In the genomic region with DNA sequence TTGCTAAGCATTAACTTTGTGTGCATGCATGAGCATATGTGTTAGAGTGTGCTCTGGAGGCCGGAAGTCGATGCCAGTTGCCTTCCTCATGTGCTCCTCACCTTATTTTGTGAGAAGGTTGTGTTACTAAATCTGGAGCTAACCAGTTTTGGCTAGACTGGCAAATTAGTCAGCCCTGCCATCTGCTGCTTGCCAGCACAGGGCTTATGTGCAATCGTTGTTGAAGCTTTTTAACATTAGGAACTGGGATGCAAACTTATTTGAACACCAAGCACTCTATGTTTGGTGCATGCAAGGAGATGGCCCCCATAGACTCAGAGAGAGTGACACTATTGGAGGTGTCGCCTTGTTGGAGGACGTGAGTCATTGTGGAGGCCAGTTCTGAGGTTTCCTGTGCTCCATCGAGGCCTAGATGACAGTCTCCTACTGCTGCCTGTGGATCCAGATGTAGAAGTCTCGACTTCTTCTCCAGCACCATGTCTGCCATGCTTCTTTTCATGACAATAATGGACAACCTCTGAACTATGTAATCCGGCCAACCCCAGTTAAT, we compare ENCODE assay signal across 12 mouse cellular contexts. TPM values are rescaled to one million over a fixed set of nuclear protein-coding genes. Genes with fewer than 3 reads are reported as not detected.
DNase-seq lines count a peak whose midpoint lies in the region; ATAC-seq and TF ChIP-seq lines count a peak whose summit lies in the region.
"Had no signal": no experiment of that assay in that cellular context is flagged by ENCODE, and none has a peak within 500 bp of the region (broad histone marks: within the 10 kb centered on the region; RNA-seq: fewer than 3 reads in every experiment).

No protein-coding gene starts in this region.

- H3K9me3 ChIP-seq in forebrain, embryonic 15.5 days: no peaks in the 10 kb centered on the region
- H3K9me3 ChIP-seq in forebrain, embryonic 11.5 days (ENCODE audit: control insufficient read depth, low read length): no peaks in the 10 kb centered on the region
- H3K9me3 ChIP-seq: embryonic facial prominence, embryonic 10.5 days had no signal

- peaks cover 31% of the 10 kb centered on the region for H3K36me3 ChIP-seq in forebrain, embryonic 15.5 days
- peaks cover 9% of the 10 kb centered on the region for H3K36me3 ChIP-seq in forebrain, embryonic 11.5 days (ENCODE audit: control insufficient read depth, insufficient read depth, low read length)

- no peak for TF ChIP-seq POLR2A in brain, embryonic 14.5 days (IDR thresholded peaks at IDR 0.05; ENCODE audit: borderline replicate concordance, extremely low read depth, insufficient read depth, insufficient read length, poor library complexity, severe bottlenecking)

- no peak overlapping the region for H3K4me2 ChIP-seq in forebrain, embryonic 15.5 days (replicated peaks)
- H3K4me2 ChIP-seq in forebrain, embryonic 11.5 days (ENCODE audit: low read depth, low read length, severe bottlenecking): no peak overlapping the region

- no peak for DNase-seq in forebrain, embryonic 11.5 days (ENCODE audit: low spot score)
- DNase-seq in layer of hippocampus, adult 18-20 months (ENCODE audit: low spot score in 2 of 2): peak; percentile 53 to 75
- no peak for DNase-seq in layer of hippocampus, postnatal 10 days (ENCODE audit: low spot score in 2 of 2)
- peak; percentile 66 for DNase-seq in brain, embryonic 14.5 days (ENCODE audit: low read depth)
- peak; percentile 34 to 58 for DNase-seq in layer of hippocampus, postnatal 14 days (ENCODE audit: low spot score in 2 of 2)
- DNase-seq in spleen, postnatal 36 days (ENCODE audit: low spot score in 2 of 2): no peak
- no peak for DNase-seq in frontal cortex, postnatal 14 days (ENCODE audit: low spot score in 2 of 2)
- DNase-seq: gastrocnemius, postnatal 25 days; thymus, postnatal 14 days had no signal

- WGBS in forebrain, embryonic 15.5 days: 82% methylated on average over 8 of the region's 8 CpGs
- WGBS in forebrain, embryonic 11.5 days: 95% methylated on average over 8 of the region's 8 CpGs

- peaks cover 51% of the 10 kb centered on the region for H3K4me1 ChIP-seq in forebrain, embryonic 15.5 days
- 0 out of 2 replicates have a peak, but pooled peaks cover 4% of the 10 kb centered on the region for H3K4me1 ChIP-seq in forebrain, embryonic 11.5 days (replicated peaks; ENCODE audit: control insufficient read depth, insufficient read depth, low read length)

- 0 out of 2 replicates have a peak overlapping the region, but pooled peaks have one; percentile 2 for H3K4me3 ChIP-seq in forebrain, embryonic 15.5 days
- no peak overlapping the region for H3K4me3 ChIP-seq in forebrain, embryonic 11.5 days (ENCODE audit: low read depth, low read length)
- H3K4me3 ChIP-seq: embryonic facial prominence, embryonic 10.5 days had no signal

- H3K27ac ChIP-seq in forebrain, embryonic 15.5 days (replicated peaks): no peak overlapping the region; the same call in 1 of the 2 replicates
- no peak overlapping the region for H3K27ac ChIP-seq in forebrain, embryonic 11.5 days (ENCODE audit: low read depth, low read length)
- H3K27ac ChIP-seq: embryonic facial prominence, embryonic 10.5 days had no signal

- TF ChIP-seq CTCF in brain, embryonic 14.5 days (IDR thresholded peaks at IDR 0.05; ENCODE audit: borderline replicate concordance, extremely low read depth, insufficient read depth, insufficient read length): no peak

- no peak overlapping the region for H3K9ac ChIP-seq in forebrain, embryonic 15.5 days (replicated peaks)
- H3K9ac ChIP-seq in forebrain, embryonic 11.5 days (ENCODE audit: low read length): no peak overlapping the region

- no peaks in the 10 kb centered on the region for H3K27me3 ChIP-seq in forebrain, embryonic 15.5 days
- no peaks in the 10 kb centered on the region for H3K27me3 ChIP-seq in forebrain, embryonic 11.5 days (ENCODE audit: control insufficient read depth, insufficient read depth, low read length)

- no peak for ATAC-seq in forebrain, embryonic 15.5 days (replicated peaks)
- no peak for ATAC-seq in forebrain, embryonic 11.5 days (replicated peaks; ENCODE audit: low FRiP score)

RNA-seq across cellular contexts. Expression of a gene that starts 21.2 kb away (rescaled TPM):
- polyA plus RNA-seq in forebrain, embryonic 15.5 days (2015; fragmentation: Nextera tagmentation; extraction: Ambion mirVana): 36.8 and 40.8 TPM in 2 replicates
- polyA plus RNA-seq in forebrain, embryonic 11.5 days (2014; fragmentation: Nextera tagmentation; extraction: Ambion mirVana): 120 and 131 TPM in 2 replicates
- total RNA-seq in layer of hippocampus, adult 18-20 months (2021): under 1 TPM; 0.51 to 0.62 TPM
- total RNA-seq in layer of hippocampus, postnatal 10 days (2021): 1 to 10 TPM; 3.5 to 3.7 TPM
- 14.7 and 19.5 TPM in 2 replicates for polyA plus RNA-seq in brain, embryonic 14.5 days (2012; rRNA removed)
- 1 to 10 TPM; 1.1 to 1.8 TPM for total RNA-seq in layer of hippocampus, postnatal 14 days (2021)

RNA-seq across cellular contexts. Expression of a gene that starts 21.4 kb away (rescaled TPM):
- 13.2 and 14.3 TPM in 2 replicates for polyA plus RNA-seq in forebrain, embryonic 15.5 days (2015; fragmentation: Nextera tagmentation; extraction: Ambion mirVana)
- polyA plus RNA-seq in forebrain, embryonic 11.5 days (2014; fragmentation: Nextera tagmentation; extraction: Ambion mirVana): 34.9 and 36.7 TPM in 2 replicates
- 1 to 10 TPM in 1 of 2 experiments, under 1 TPM in 1; 0.79 to 1.2 TPM for total RNA-seq in layer of hippocampus, adult 18-20 months (2021)
- total RNA-seq in layer of hippocampus, postnatal 10 days (2021): 1 to 10 TPM; 3.6 to 4.8 TPM
- polyA plus RNA-seq in brain, embryonic 14.5 days (2012; rRNA removed): 6.6 and 12.6 TPM in 2 replicates
- total RNA-seq in layer of hippocampus, postnatal 14 days (2021): 1 to 10 TPM; 1.5 to 1.6 TPM

RNA-seq across cellular contexts. Expression of a gene that starts 49.4 kb away (rescaled TPM):
- 73.5 and 74.1 TPM in 2 replicates for polyA plus RNA-seq in forebrain, embryonic 15.5 days (2015; fragmentation: Nextera tagmentation; extraction: Ambion mirVana)
- polyA plus RNA-seq in forebrain, embryonic 11.5 days (2014; fragmentation: Nextera tagmentation; extraction: Ambion mirVana): 56.6 and 61.0 TPM in 2 replicates
- 100 to 1,000 TPM; 154 to 166 TPM for total RNA-seq in layer of hippocampus, adult 18-20 months (2021)
- 100 to 1,000 TPM; 116 to 119 TPM for total RNA-seq in layer of hippocampus, postnatal 10 days (2021)
- 63.6 and 67.7 TPM in 2 replicates for polyA plus RNA-seq in brain, embryonic 14.5 days (2012; rRNA removed)
- 100 to 1,000 TPM; 151 TPM for total RNA-seq in layer of hippocampus, postnatal 14 days (2021)

RNA-seq across cellular contexts. Expression of a gene that starts 49.4 kb away (rescaled TPM):
- polyA plus RNA-seq in forebrain, embryonic 15.5 days (2015; fragmentation: Nextera tagmentation; extraction: Ambion mirVana): 0.50 and 0.83 TPM in 2 replicates
- polyA plus RNA-seq in forebrain, embryonic 11.5 days (2014; fragmentation: Nextera tagmentation; extraction: Ambion mirVana): 0.13 and 0.59 TPM in 2 replicates
- under 1 TPM; 0.64 to 0.76 TPM for total RNA-seq in layer of hippocampus, adult 18-20 months (2021)
- total RNA-seq in layer of hippocampus, postnatal 10 days (2021): 1 to 10 TPM in 1 of 2 experiments, under 1 TPM in 1; 0.76 to 2.1 TPM
- 0.32 and 0.44 TPM in 2 replicates for polyA plus RNA-seq in brain, embryonic 14.5 days (2012; rRNA removed)
- total RNA-seq in layer of hippocampus, postnatal 14 days (2021): 1 to 10 TPM in 1 of 2 experiments, under 1 TPM in 1; 0.62 to 1.1 TPM
- total RNA-seq: hematopoietic stem cell, adult 5-6 weeks had no signal

Comparison
In these comparisons a context has a peak if more than half of its experiments do, and no peak if none do; other contexts are left out.
1. DNase-seq: peak in layer of hippocampus, adult 18-20 months (2 of 2), brain, embryonic 14.5 days (single experiment) and layer of hippocampus, postnatal 14 days (2 of 2); none in forebrain, embryonic 11.5 days (single experiment), layer of hippocampus, postnatal 10 days (0 of 2), spleen, postnatal 36 days (0 of 2) and frontal cortex, postnatal 14 days (0 of 2).